8 mouse cellular contexts compared by ENCODE assay signal in the genomic region with DNA sequence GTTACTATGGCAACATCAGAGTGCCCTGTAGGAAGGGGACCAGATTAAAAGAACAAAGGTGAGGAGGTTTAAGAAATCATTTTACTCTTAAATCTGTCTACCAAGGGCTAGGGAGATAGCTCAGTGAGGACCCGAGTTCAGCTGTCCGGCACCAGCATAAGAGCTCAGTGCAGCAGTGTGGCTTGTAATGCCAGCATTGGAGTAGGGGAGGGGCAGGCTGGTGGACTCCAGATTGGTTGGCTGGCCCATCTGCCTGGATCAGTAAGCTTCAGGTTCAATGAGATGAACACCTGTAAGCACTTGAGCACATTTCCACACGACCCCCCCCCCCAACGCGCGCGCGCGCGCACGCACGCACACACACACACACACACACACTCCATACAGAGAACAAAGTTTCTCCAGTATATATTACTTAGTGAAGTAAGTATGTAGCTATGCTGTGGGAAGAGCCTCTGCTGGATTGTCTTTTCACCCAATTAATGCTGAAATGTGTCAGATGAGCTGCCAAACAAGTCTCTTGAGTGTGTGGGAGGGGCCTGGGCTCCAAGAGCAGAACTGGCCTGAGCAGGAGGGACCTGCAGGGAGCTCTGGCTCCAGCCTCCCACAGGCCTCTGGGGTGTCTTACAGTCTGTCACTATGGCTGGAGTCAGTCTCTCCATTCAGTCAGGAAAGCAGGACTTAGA.
DNase-seq lines count a peak whose midpoint lies in the region; ATAC-seq and TF ChIP-seq lines count a peak whose summit lies in the region.

No protein-coding gene starts in this region.

- no peak overlapping the region for H3K4me2 ChIP-seq in limb, embryonic 13.5 days (replicated peaks)
- H3K4me2 ChIP-seq in heart, postnatal 0 days (ENCODE audit: low read depth, low read length), result no peak overlapping the region
- no peak overlapping the region for H3K4me2 ChIP-seq in midbrain, postnatal 0 days (ENCODE audit: low read depth, low read length, poor library complexity, severe bottlenecking)

- no peak overlapping the region for H3K9ac ChIP-seq in limb, embryonic 13.5 days
- H3K9ac ChIP-seq in heart, postnatal 0 days (replicated peaks; ENCODE audit: low read depth, low read length), result no peak overlapping the region
- no peak overlapping the region for H3K9ac ChIP-seq in midbrain, postnatal 0 days (replicated peaks; ENCODE audit: low read length, poor library complexity, severe bottlenecking)

- peaks cover 15% of the 10 kb centered on the region for H3K4me1 ChIP-seq in limb, embryonic 13.5 days
- H3K4me1 ChIP-seq in limb, embryonic 10.5 days, result peaks cover 5% of the 10 kb centered on the region
- H3K4me1 ChIP-seq in heart, postnatal 0 days (ENCODE audit: control insufficient read depth, insufficient read depth), result peaks cover 42% of the 10 kb centered on the region
- peaks cover 5% of the 10 kb centered on the region; the same call in 1 of the 2 replicates for H3K4me1 ChIP-seq in midbrain, postnatal 0 days (ENCODE audit: insufficient read depth, low read length)

- peak; percentile 78 for ATAC-seq in limb, embryonic 13.5 days (ENCODE audit: low FRiP score, low read depth)
- peak; percentile 83 for ATAC-seq in heart, postnatal 0 days (ENCODE audit: insufficient read depth, low read depth)
- peak; percentile 78 for ATAC-seq in midbrain, postnatal 0 days (ENCODE audit: low FRiP score)

- H3K27ac ChIP-seq in limb, embryonic 13.5 days, result no peak overlapping the region
- H3K27ac ChIP-seq in limb, embryonic 10.5 days, result no peak overlapping the region
- peak overlapping the region; percentile 26 for H3K27ac ChIP-seq in heart, postnatal 0 days (ENCODE audit: low read depth)
- 0 out of 2 replicates have a peak overlapping the region, but pooled peaks have one; percentile 3 for H3K27ac ChIP-seq in midbrain, postnatal 0 days (ENCODE audit: low read depth, low read length)

- H3K4me3 ChIP-seq in limb, embryonic 13.5 days, result no peak overlapping the region
- H3K4me3 ChIP-seq in limb, embryonic 10.5 days, result no peak overlapping the region
- no peak overlapping the region for H3K4me3 ChIP-seq in heart, postnatal 0 days (ENCODE audit: low read depth, low read length)
- H3K4me3 ChIP-seq in midbrain, postnatal 0 days (ENCODE audit: low read depth, low read length), result no peak overlapping the region

- H3K36me3 ChIP-seq in limb, embryonic 13.5 days, result peaks cover 12% of the 10 kb centered on the region
- H3K36me3 ChIP-seq in limb, embryonic 10.5 days, result peaks cover 7% of the 10 kb centered on the region; the same call in 1 of the 2 replicates
- peaks cover 17% of the 10 kb centered on the region for H3K36me3 ChIP-seq in heart, postnatal 0 days (replicated peaks; ENCODE audit: control insufficient read depth, insufficient read depth, low read length)
- H3K36me3 ChIP-seq in midbrain, postnatal 0 days (ENCODE audit: insufficient read depth, low read length), result no peaks in the 10 kb centered on the region

- TF ChIP-seq EP300 in heart, postnatal 0 days (IDR thresholded peaks at IDR 0.05; ENCODE audit: low read depth), result no peak

- no peak for TF ChIP-seq CTCF in heart, postnatal 0 days (IDR thresholded peaks at IDR 0.05; ENCODE audit: low read depth)
- no peak for TF ChIP-seq CTCF in midbrain, postnatal 0 days (IDR thresholded peaks at IDR 0.05)

- DNase-seq in limb, embryonic 10.5 days (ENCODE audit: low spot score), result no peak
- peak; percentile 29 to 57 for DNase-seq in cerebellum, postnatal 14 days
- no peak for DNase-seq in heart, postnatal 0 days (ENCODE audit: low spot score)
- DNase-seq in midbrain, postnatal 0 days (ENCODE audit: low spot score), result peak; percentile 69
- no peak for DNase-seq in thymus, postnatal 25 days
- DNase-seq in left cerebral cortex, adult 9 months (ENCODE audit: low spot score in 2 of 2), result no peak
- DNase-seq in left cerebral cortex, postnatal 25 days (ENCODE audit: low spot score in 2 of 2), result no peak

- WGBS in limb, embryonic 13.5 days, result 90% methylated on average over 12 of the region's 12 CpGs
- WGBS in limb, embryonic 10.5 days, result 94% methylated on average over 12 of the region's 12 CpGs
- WGBS in heart, postnatal 0 days, result 72% methylated on average over 12 of the region's 12 CpGs
- WGBS in midbrain, postnatal 0 days, result 74% methylated on average over 12 of the region's 12 CpGs

- peaks cover 7% of the 10 kb centered on the region; the same call in 1 of the 2 replicates for H3K9me3 ChIP-seq in limb, embryonic 13.5 days
- no peaks in the 10 kb centered on the region for H3K9me3 ChIP-seq in limb, embryonic 10.5 days (replicated peaks)
- no peaks in the 10 kb centered on the region for H3K9me3 ChIP-seq in heart, postnatal 0 days (replicated peaks; ENCODE audit: control insufficient read depth, low read length)
- no peaks in the 10 kb centered on the region for H3K9me3 ChIP-seq in midbrain, postnatal 0 days (ENCODE audit: low read length)

- intact Hi-C loops in left cerebral cortex, postnatal 25 days (cut with DNase I), result loop anchor here (5.0 kb wide), 1 partner anchor 74 kb away; a partner anchor contains a TSS

- no peaks in the 10 kb centered on the region for H3K27me3 ChIP-seq in limb, embryonic 13.5 days
- no peaks in the 10 kb centered on the region for H3K27me3 ChIP-seq in limb, embryonic 10.5 days (ENCODE audit: low read depth, poor library complexity, severe bottlenecking)
- H3K27me3 ChIP-seq in heart, postnatal 0 days (ENCODE audit: control insufficient read depth, insufficient read depth, low read length), result no peaks in the 10 kb centered on the region
- no peaks in the 10 kb centered on the region for H3K27me3 ChIP-seq in midbrain, postnatal 0 days (ENCODE audit: insufficient read depth, low read length)

Comparison
In these comparisons a context has a peak if more than half of its experiments do, and no peak if none do; other contexts are left out.
1. H3K27ac ChIP-seq: peak in heart, postnatal 0 days (single experiment) and midbrain, postnatal 0 days (single experiment); none in limb, embryonic 13.5 days (single experiment) and limb, embryonic 10.5 days (single experiment).
2. DNase-seq: peak in cerebellum, postnatal 14 days (2 of 2) and midbrain, postnatal 0 days (single experiment); none in limb, embryonic 10.5 days (single experiment), heart, postnatal 0 days (single experiment), thymus, postnatal 25 days (single experiment), left cerebral cortex, adult 9 months (0 of 2) and left cerebral cortex, postnatal 25 days (0 of 2).
3. Peak in every context shown above with its lines, with median percentiles within 50 percentile points of each other: ATAC-seq.